Mouse (Mus musculus): ENCODE data around the gene Pcsk1.

GRCm38 (mm10) chr13:75114007-75114424, 24.4 kb downstream of the Pcsk1 start:
- no peak for TF ChIP-seq CTCF (IDR thresholded peaks at IDR 0.05; ENCODE audit: borderline replicate concordance, extremely low read depth, insufficient read depth, insufficient read length)
- TF ChIP-seq POLR2A (IDR thresholded peaks at IDR 0.05; ENCODE audit: borderline replicate concordance, extremely low read depth, insufficient read depth, insufficient read length, poor library complexity, severe bottlenecking), result no peak
